In genomic region chr19:41447166-41447565, GRCm38 (mm10) we compare ENCODE assay signal across 23 mouse cellular contexts. TPM values are rescaled to one million over a fixed set of nuclear protein-coding genes. Genes with fewer than 3 reads are reported as not detected.
DNase-seq lines count a peak whose midpoint lies in the region; ATAC-seq and TF ChIP-seq lines count a peak whose summit lies in the region.
"Had no signal": no experiment of that assay in that cellular context is flagged by ENCODE, and none has a peak within 500 bp of the region (broad histone marks: within the 10 kb centered on the region; RNA-seq: fewer than 3 reads in every experiment).

No protein-coding gene starts in this region.

- TF ChIP-seq CTCF in midbrain, postnatal 0 days (IDR thresholded peaks at IDR 0.05): no peak

- no peaks in the 10 kb centered on the region for H3K9me3 ChIP-seq in heart, embryonic 12.5 days (replicated peaks)
- H3K9me3 ChIP-seq in liver, embryonic 11.5 days (ENCODE audit: control insufficient read depth, low read length): no peaks in the 10 kb centered on the region
- no peaks in the 10 kb centered on the region for H3K9me3 ChIP-seq in liver, embryonic 12.5 days (replicated peaks)
- no peaks in the 10 kb centered on the region for H3K9me3 ChIP-seq in midbrain, embryonic 11.5 days (ENCODE audit: control insufficient read depth, low read length)
- H3K9me3 ChIP-seq in midbrain, postnatal 0 days (ENCODE audit: low read length): no peaks in the 10 kb centered on the region
- no peaks in the 10 kb centered on the region for H3K9me3 ChIP-seq in ES-E14 (ENCODE audit: control insufficient read depth, insufficient read depth, low read depth, low read length)
- H3K9me3 ChIP-seq: G1E had no signal

- H3K4me3 ChIP-seq in heart, embryonic 12.5 days: no peak overlapping the region
- no peak overlapping the region for H3K4me3 ChIP-seq in liver, embryonic 11.5 days (ENCODE audit: low read depth, low read length)
- no peak overlapping the region for H3K4me3 ChIP-seq in liver, embryonic 12.5 days
- no peak overlapping the region for H3K4me3 ChIP-seq in midbrain, embryonic 11.5 days (ENCODE audit: low read depth, low read length)
- no peak overlapping the region for H3K4me3 ChIP-seq in midbrain, postnatal 0 days (ENCODE audit: low read depth, low read length)
- no peak overlapping the region for H3K4me3 ChIP-seq in ES-E14 (ENCODE audit: insufficient read depth in 1 of 2, low read depth in 1 of 2, low read length in 2 of 2, poor library complexity in 1 of 2, severe bottlenecking in 1 of 2)

- H3K9ac ChIP-seq in heart, embryonic 12.5 days: no peak overlapping the region
- no peak overlapping the region for H3K9ac ChIP-seq in liver, embryonic 11.5 days (ENCODE audit: low read depth, low read length)
- no peak overlapping the region for H3K9ac ChIP-seq in liver, embryonic 12.5 days
- no peak overlapping the region for H3K9ac ChIP-seq in midbrain, embryonic 11.5 days (ENCODE audit: low read length)
- no peak overlapping the region for H3K9ac ChIP-seq in midbrain, postnatal 0 days (replicated peaks; ENCODE audit: low read length, poor library complexity, severe bottlenecking)
- no peak overlapping the region for H3K9ac ChIP-seq in ES-E14 (ENCODE audit: insufficient read depth, low read depth, low read length, poor library complexity, severe bottlenecking)

- no peak overlapping the region for H3K4me2 ChIP-seq in heart, embryonic 12.5 days
- no peak overlapping the region for H3K4me2 ChIP-seq in liver, embryonic 11.5 days
- H3K4me2 ChIP-seq in liver, embryonic 12.5 days: no peak overlapping the region
- H3K4me2 ChIP-seq in midbrain, embryonic 11.5 days: no peak overlapping the region
- no peak overlapping the region for H3K4me2 ChIP-seq in midbrain, postnatal 0 days (ENCODE audit: low read depth, low read length, poor library complexity, severe bottlenecking)

- in situ Hi-C loops in ES-E14 (cut with MboI; ENCODE audit: low sequenced_read_pairs in 2 of 2, unreplicated experiment in 2 of 2): no loop called here

- H3K4me1 ChIP-seq in heart, embryonic 12.5 days (replicated peaks): peaks cover 10% of the 10 kb centered on the region
- H3K4me1 ChIP-seq in liver, embryonic 11.5 days (replicated peaks; ENCODE audit: control insufficient read depth, insufficient read depth, low read length): peaks cover 14% of the 10 kb centered on the region
- peaks cover 68% of the 10 kb centered on the region for H3K4me1 ChIP-seq in liver, embryonic 12.5 days
- peaks cover under 1% of the 10 kb centered on the region; the same call in 1 of the 2 replicates for H3K4me1 ChIP-seq in midbrain, embryonic 11.5 days (ENCODE audit: control insufficient read depth, insufficient read depth, low read length)
- no peaks in the 10 kb centered on the region for H3K4me1 ChIP-seq in midbrain, postnatal 0 days (ENCODE audit: insufficient read depth, low read length)
- H3K4me1 ChIP-seq in ES-E14 (ENCODE audit: control insufficient read depth in 2 of 2, insufficient read depth in 2 of 2, low read length in 2 of 2, poor library complexity in 1 of 2): peaks cover 10 to 18% of the 10 kb centered on the region in 2 experiments

- 88% methylated on average over 1 of the region's 2 CpGs for WGBS in heart, embryonic 12.5 days
- 91% methylated on average over 2 of the region's 2 CpGs for WGBS in liver, embryonic 11.5 days
- WGBS in liver, embryonic 12.5 days (ENCODE audit: insufficient replicate concordance): 58% methylated on average over 2 of the region's 2 CpGs
- 86% methylated on average over 2 of the region's 2 CpGs for WGBS in midbrain, embryonic 11.5 days
- 80% methylated on average over 2 of the region's 2 CpGs for WGBS in midbrain, postnatal 0 days

- no peaks in the 10 kb centered on the region for H3K36me3 ChIP-seq in heart, embryonic 12.5 days
- H3K36me3 ChIP-seq in liver, embryonic 11.5 days (ENCODE audit: control insufficient read depth, insufficient read depth, low read length): no peaks in the 10 kb centered on the region
- no peaks in the 10 kb centered on the region for H3K36me3 ChIP-seq in liver, embryonic 12.5 days
- no peaks in the 10 kb centered on the region for H3K36me3 ChIP-seq in midbrain, embryonic 11.5 days (ENCODE audit: control insufficient read depth, insufficient read depth, low read length)
- no peaks in the 10 kb centered on the region for H3K36me3 ChIP-seq in midbrain, postnatal 0 days (ENCODE audit: insufficient read depth, low read length)
- 0 out of 2 replicates have a peak, but pooled peaks cover 2% of the 10 kb centered on the region for H3K36me3 ChIP-seq in ES-E14 (ENCODE audit: control insufficient read depth, insufficient read depth, low read length, poor library complexity, severe bottlenecking)
- H3K36me3 ChIP-seq: G1E had no signal

- ATAC-seq in heart, embryonic 12.5 days (ENCODE audit: insufficient number of reproducible peaks, low FRiP score): no peak
- no peak for ATAC-seq in liver, embryonic 11.5 days (replicated peaks; ENCODE audit: low FRiP score)
- no peak for ATAC-seq in liver, embryonic 12.5 days
- no peak for ATAC-seq in midbrain, embryonic 11.5 days (ENCODE audit: low FRiP score)
- ATAC-seq in midbrain, postnatal 0 days (ENCODE audit: low FRiP score): no peak
- ATAC-seq: activated CD4-positive, CD25-positive, alpha-beta regulatory T cell, adult 4 months; CD4-positive, CD25-positive, alpha-beta regulatory T cell, adult 4 months; Patski had no signal

- H3K27me3 ChIP-seq in heart, embryonic 12.5 days (replicated peaks): peaks cover 10% of the 10 kb centered on the region
- H3K27me3 ChIP-seq in liver, embryonic 11.5 days (replicated peaks; ENCODE audit: control insufficient read depth, insufficient read depth, low read length): no peaks in the 10 kb centered on the region
- peaks cover 3% of the 10 kb centered on the region; the same call in 1 of the 2 replicates for H3K27me3 ChIP-seq in liver, embryonic 12.5 days (replicated peaks)
- H3K27me3 ChIP-seq in midbrain, embryonic 11.5 days (ENCODE audit: control insufficient read depth, insufficient read depth, low read length): no peaks in the 10 kb centered on the region
- H3K27me3 ChIP-seq in midbrain, postnatal 0 days (ENCODE audit: insufficient read depth, low read length): no peaks in the 10 kb centered on the region
- H3K27me3 ChIP-seq: CH12.LX, Patski had no signal

- H3K27ac ChIP-seq in heart, embryonic 12.5 days (ENCODE audit: poor library complexity, severe bottlenecking): no peak overlapping the region
- no peak overlapping the region for H3K27ac ChIP-seq in liver, embryonic 11.5 days (ENCODE audit: low read depth, low read length)
- no peak overlapping the region; the same call in 1 of the 2 replicates for H3K27ac ChIP-seq in liver, embryonic 12.5 days
- no peak overlapping the region for H3K27ac ChIP-seq in midbrain, embryonic 11.5 days (ENCODE audit: low read depth, low read length)
- H3K27ac ChIP-seq in midbrain, postnatal 0 days (ENCODE audit: low read depth, low read length): no peak overlapping the region
- peak overlapping the region; percentile 21; the same call in 1 of the 2 replicates for H3K27ac ChIP-seq in ES-E14 (ENCODE audit: insufficient read depth, low read depth, low read length, poor library complexity, severe bottlenecking)

- DNase-seq in heart, adult 11 months: peak; percentile 60
- DNase-seq in liver, embryonic 11.5 days (ENCODE audit: low spot score): peak; percentile 14
- DNase-seq in midbrain, embryonic 11.5 days (ENCODE audit: low spot score, missing footprints): peak; percentile 68
- DNase-seq in midbrain, postnatal 0 days (ENCODE audit: low spot score): no peak
- DNase-seq in ES-E14 (ENCODE audit: low read depth, low spot score): no peak
- DNase-seq in testis, postnatal 14 days (ENCODE audit: low spot score): no peak
- DNase-seq: adrenal gland, adult 2 months; adrenal gland, adult 8-10 months; adrenal gland, postnatal 10 days; adrenal gland, postnatal 14 days; adrenal gland, postnatal 25 days; adrenal gland, postnatal 36 days; B cell, adult 2 months; cerebellum, adult 11 months; cerebellum, adult 11-12 months; cerebellum, adult 18-20 months had no signal

TF ChIP-seq in ES-E14, 5 proteins besides CTCF, POLR2A, EP300 and RAD21:
- TF ChIP-seq ZNF384 (IDR thresholded peaks at IDR 0.05; ENCODE audit: low read depth, low read length): no peak
- no peak for TF ChIP-seq MAFK (IDR thresholded peaks at IDR 0.05; ENCODE audit: insufficient read depth, low read depth, low read length)
- no peak for TF ChIP-seq ZC3H11A (IDR thresholded peaks at IDR 0.05; ENCODE audit: borderline replicate concordance, low read depth, low read length)
- TF ChIP-seq CHD2 (IDR thresholded peaks at IDR 0.05; ENCODE audit: low read depth, low read length): no peak

RNA-seq across cellular contexts. Expression of gene Lcor, which starts 35.3 kb away (rescaled TPM):
- 14.0 and 16.0 TPM in 2 replicates for polyA plus RNA-seq in heart, embryonic 12.5 days (2016; fragmentation: Nextera tagmentation; extraction: Ambion mirVana)
- polyA plus RNA-seq in liver, embryonic 11.5 days (2014; fragmentation: Nextera tagmentation; extraction: Ambion mirVana): 10.0 and 10.4 TPM in 2 replicates
- polyA plus RNA-seq in liver, embryonic 12.5 days (2016; fragmentation: Nextera tagmentation; extraction: Ambion mirVana): 7.9 and 9.3 TPM in 2 replicates
- polyA plus RNA-seq in midbrain, embryonic 11.5 days (2014; fragmentation: Nextera tagmentation; extraction: Ambion mirVana): 31.3 and 34.1 TPM in 2 replicates
- 15.9 and 22.4 TPM in 2 replicates for total RNA-seq in midbrain, postnatal 0 days (2014; rRNA removed)
- polyA plus RNA-seq in midbrain, postnatal 0 days (2015; fragmentation: Nextera tagmentation; extraction: Ambion mirVana): 11.1 and 13.4 TPM in 2 replicates
- total RNA-seq in ES-E14 (2012; rRNA removed): 9.9 and 10.2 TPM in 2 replicates

Comparison
In these comparisons a context has a peak if more than half of its experiments do, and no peak if none do; other contexts are left out.
1. DNase-seq: peak in heart, adult 11 months (single experiment), liver, embryonic 11.5 days (single experiment) and midbrain, embryonic 11.5 days (single experiment); none in midbrain, postnatal 0 days (single experiment), ES-E14 (single experiment) and testis, postnatal 14 days (single experiment).